Mouse (Mus musculus): ENCODE results near the gene Acsbg2. TPM values are rescaled to one million over a fixed set of nuclear protein-coding genes. Genes with fewer than 3 reads are reported as not detected.

The Acsbg2 gene
- total and polyA plus RNA-seq, 2 experiments from 2014 or later = 0.11 TPM; not detected in 1

GRCm38 (mm10) chr17:56907887-56908286, 33.6 kb upstream of the Acsbg2 start:
- Histone ChIP-seq H3K4me3 (ENCODE audit: low read depth, low read length) (no peak overlapping the region), H3K36me3 (ENCODE audit: insufficient read depth, low read length) (peaks cover 37% of the 10 kb centered on the region), H3K27ac (ENCODE audit: low read depth, low read length) (no peak overlapping the region), H3K27me3 (ENCODE audit: insufficient read depth, low read length) (no peaks in the 10 kb centered on the region), H3K4me2 (ENCODE audit: low read depth, low read length, poor library complexity, severe bottlenecking) (no peak overlapping the region), H3K9ac (replicated peaks; ENCODE audit: low read length, poor library complexity, severe bottlenecking) (peak overlapping the region; percentile 24; the same call in 1 of the 2 replicates), H3K9me3 (ENCODE audit: low read length) (no peaks in the 10 kb centered on the region), H3K4me1 (ENCODE audit: insufficient read depth, low read length) (no peaks in the 10 kb centered on the region)
- DNase-seq (ENCODE audit: low spot score) (no peak), ATAC-seq (ENCODE audit: low FRiP score) (no peak)
- no peak for TF ChIP-seq CTCF (IDR thresholded peaks at IDR 0.05)
- WGBS = 76% methylated on average over 9 of the region's 9 CpGs

DNA sequence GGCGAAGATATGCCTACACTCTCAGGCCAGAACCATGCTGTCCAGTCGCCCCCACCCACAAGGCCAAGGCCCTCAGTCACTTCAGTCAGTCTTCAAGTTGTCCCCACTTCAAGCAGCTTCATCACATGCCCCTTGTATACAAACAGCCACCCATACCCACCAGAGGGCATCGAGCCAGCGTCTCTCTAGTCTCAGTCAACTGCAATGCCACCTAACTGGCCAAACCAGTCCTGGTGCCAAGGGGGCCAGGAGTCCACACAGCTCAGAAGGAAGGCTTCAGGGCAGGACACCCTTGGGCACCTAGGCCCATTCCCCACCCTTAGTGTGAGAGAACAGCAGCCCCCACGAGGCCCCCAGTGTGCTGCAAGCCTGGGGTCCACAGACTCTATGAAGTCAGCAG, 32.8 kb upstream of the Acsbg2 start:
- H3K4me1 ChIP-seq (ENCODE audit: insufficient read depth, low read length) = no peaks in the 10 kb centered on the region
- H3K9me3 ChIP-seq (ENCODE audit: low read length) = no peaks in the 10 kb centered on the region
- peaks cover 45% of the 10 kb centered on the region for H3K36me3 ChIP-seq (ENCODE audit: insufficient read depth, low read length)
- H3K4me2 ChIP-seq (ENCODE audit: low read depth, low read length, poor library complexity, severe bottlenecking) = no peak overlapping the region
- H3K27me3 ChIP-seq (ENCODE audit: insufficient read depth, low read length) = no peaks in the 10 kb centered on the region
- no peak overlapping the region for H3K9ac ChIP-seq (replicated peaks; ENCODE audit: low read length, poor library complexity, severe bottlenecking)
- no peak for TF ChIP-seq CTCF (IDR thresholded peaks at IDR 0.05)
- DNase-seq (ENCODE audit: low spot score) = no peak
- no peak for ATAC-seq (ENCODE audit: low FRiP score)
- H3K27ac ChIP-seq (ENCODE audit: low read depth, low read length) = no peak overlapping the region
- no peak overlapping the region for H3K4me3 ChIP-seq (ENCODE audit: low read depth, low read length)
- 96% methylated on average over 5 of the region's 5 CpGs for WGBS

- no peak for DNase-seq (ENCODE audit: low spot score)
- Histone ChIP-seq H3K27ac (ENCODE audit: low read depth, low read length) (no peak overlapping the region), H3K9ac (replicated peaks; ENCODE audit: low read length, poor library complexity, severe bottlenecking) (no peak overlapping the region), H3K4me2 (ENCODE audit: low read depth, low read length, poor library complexity, severe bottlenecking) (no peak overlapping the region), H3K4me3 (ENCODE audit: low read depth, low read length) (no peak overlapping the region), H3K9me3 (ENCODE audit: low read length) (no peaks in the 10 kb centered on the region), H3K36me3 (ENCODE audit: insufficient read depth, low read length) (peaks cover 54% of the 10 kb centered on the region), H3K27me3 (ENCODE audit: insufficient read depth, low read length) (no peaks in the 10 kb centered on the region), H3K4me1 (ENCODE audit: insufficient read depth, low read length) (no peaks in the 10 kb centered on the region)
- TF ChIP-seq CTCF (IDR thresholded peaks at IDR 0.05) = no peak
- ATAC-seq (ENCODE audit: low FRiP score) = no peak
- WGBS = 94% methylated on average over 3 of the region's 3 CpGs
These were observed 31.9 kb upstream of the Acsbg2 start for GRCm38 (mm10) chr17:56906166-56906565.

- ATAC-seq (ENCODE audit: low FRiP score) (no peak), DNase-seq (ENCODE audit: low spot score) (peak; percentile 9)
- H3K4me1 ChIP-seq (ENCODE audit: insufficient read depth, low read length) = no peaks in the 10 kb centered on the region
- no peak overlapping the region for H3K4me3 ChIP-seq (ENCODE audit: low read depth, low read length)
- WGBS = 76% methylated on average over 5 of the region's 5 CpGs
- no peak overlapping the region for H3K9ac ChIP-seq (replicated peaks; ENCODE audit: low read length, poor library complexity, severe bottlenecking)
- no peaks in the 10 kb centered on the region for H3K27me3 ChIP-seq (ENCODE audit: insufficient read depth, low read length)
- TF ChIP-seq CTCF (IDR thresholded peaks at IDR 0.05) = no peak
- H3K4me2 ChIP-seq (ENCODE audit: low read depth, low read length, poor library complexity, severe bottlenecking) = no peak overlapping the region
- no peaks in the 10 kb centered on the region for H3K9me3 ChIP-seq (ENCODE audit: low read length)
- no peak overlapping the region for H3K27ac ChIP-seq (ENCODE audit: low read depth, low read length)
- peaks cover 68% of the 10 kb centered on the region for H3K36me3 ChIP-seq (ENCODE audit: insufficient read depth, low read length)
These were observed 28.5 kb upstream of the Acsbg2 start for GRCm38 (mm10) chr17:56902698-56903097.

GRCm38 (mm10) chr17:56897630-56898195, 23.5 kb upstream of the Acsbg2 start:
- H3K4me2 ChIP-seq (ENCODE audit: low read depth, low read length, poor library complexity, severe bottlenecking) = no peak overlapping the region
- H3K4me1 ChIP-seq (ENCODE audit: insufficient read depth, low read length) = 0 out of 2 replicates have a peak, but pooled peaks cover 4% of the 10 kb centered on the region
- ATAC-seq (ENCODE audit: low FRiP score) (peak; percentile 53), DNase-seq (ENCODE audit: low spot score) (peak; percentile 76)
- H3K4me3 ChIP-seq (ENCODE audit: low read depth, low read length) = no peak overlapping the region
- peaks cover 75% of the 10 kb centered on the region for H3K36me3 ChIP-seq (ENCODE audit: insufficient read depth, low read length)
- H3K27ac ChIP-seq (ENCODE audit: low read depth, low read length) = no peak overlapping the region
- 83% methylated on average over 7 of the region's 7 CpGs for WGBS
- H3K27me3 ChIP-seq (ENCODE audit: insufficient read depth, low read length) = no peaks in the 10 kb centered on the region
- TF ChIP-seq CTCF (IDR thresholded peaks at IDR 0.05) = peak; percentile 93
- no peak overlapping the region for H3K9ac ChIP-seq (replicated peaks; ENCODE audit: low read length, poor library complexity, severe bottlenecking)
- no peaks in the 10 kb centered on the region for H3K9me3 ChIP-seq (ENCODE audit: low read length)

DNA sequence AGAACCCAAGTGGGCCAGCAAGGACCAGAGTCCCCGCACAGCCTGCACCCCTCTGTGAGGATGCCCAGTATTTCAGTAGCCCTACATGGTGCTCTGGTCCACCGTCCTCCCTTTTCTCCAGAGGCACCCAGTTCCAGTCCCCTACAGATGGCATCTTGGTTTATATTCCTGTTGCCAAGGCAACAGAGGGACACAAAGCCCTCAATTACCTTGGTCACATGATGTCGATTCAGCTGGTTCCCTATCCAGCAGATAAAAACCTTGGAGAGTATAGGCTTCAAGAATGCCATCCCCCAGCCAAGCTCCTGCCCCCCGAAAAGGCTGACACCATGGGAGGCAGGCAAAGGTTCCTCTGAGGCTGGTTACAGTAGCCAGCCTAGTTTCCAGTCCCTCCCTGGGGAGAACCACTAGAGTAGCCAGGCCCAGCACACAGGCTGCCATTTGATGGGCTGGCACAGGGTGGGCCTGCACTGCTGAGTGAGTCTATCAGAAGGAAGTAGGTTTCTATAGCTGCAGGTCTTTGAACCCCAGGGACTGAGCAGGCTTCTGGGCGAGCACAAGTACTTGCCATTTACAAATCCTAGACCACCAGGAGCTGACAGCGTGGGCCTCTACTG, 22.4 kb upstream of the Acsbg2 start:
- 0 out of 2 replicates have a peak, but pooled peaks cover 4% of the 10 kb centered on the region for H3K4me1 ChIP-seq (ENCODE audit: insufficient read depth, low read length)
- peaks cover 76% of the 10 kb centered on the region for H3K36me3 ChIP-seq (ENCODE audit: insufficient read depth, low read length)
- H3K9me3 ChIP-seq (ENCODE audit: low read length) = no peaks in the 10 kb centered on the region
- H3K27me3 ChIP-seq (ENCODE audit: insufficient read depth, low read length) = no peaks in the 10 kb centered on the region
- H3K4me2 ChIP-seq (ENCODE audit: low read depth, low read length, poor library complexity, severe bottlenecking) = no peak overlapping the region
- H3K4me3 ChIP-seq (ENCODE audit: low read depth, low read length) = no peak overlapping the region
- H3K27ac ChIP-seq (ENCODE audit: low read depth, low read length) = peak overlapping the region; percentile 47; the same call in 1 of the 2 replicates
- TF ChIP-seq CTCF (IDR thresholded peaks at IDR 0.05) = no peak
- DNase-seq (ENCODE audit: low spot score) (peak; percentile 49), ATAC-seq (ENCODE audit: low FRiP score) (peak; percentile 17; the same call in 1 of the 2 replicates)
- no peak overlapping the region; the same call in 1 of the 2 replicates for H3K9ac ChIP-seq (replicated peaks; ENCODE audit: low read length, poor library complexity, severe bottlenecking)
- 38% methylated on average over 6 of the region's 6 CpGs for WGBS
